Mouse (Mus musculus) cerebellum, postnatal 4 days (tissue): ENCODE measurements around the gene Chd2.
"Not testable (repeated sequence)": the region's sequence is repeated elsewhere in the genome, so short reads cannot be mapped to it uniquely, and the experiment has no call there.

Experiments
- DNase-seq, 2 experiments: peaks; one replicate each; pipeline ENCODE4 v3.0.0; 2022; ENCODE audit warnings: low spot score in 2 of 2, mixed read lengths in 1 of 2

The Chd2 gene

GRCm38 (mm10) chr7:73521277-73522193, 20.1 kb downstream of the Chd2 start:
- DNase-seq = no peak

GRCm38 (mm10) chr7:73520231-73520630, 21.4 kb downstream of the Chd2 start:
- no peak for DNase-seq

- no peak for DNase-seq
These were observed 22.4 kb downstream of the Chd2 start for GRCm38 (mm10) chr7:73519060-73519796.

- DNase-seq = not testable (repeated sequence)
These were observed 23.2 kb downstream of the Chd2 start for GRCm38 (mm10) chr7:73518373-73518980.

- DNase-seq = no peak
These were observed 24.1 kb downstream of the Chd2 start for GRCm38 (mm10) chr7:73517432-73518054.

GRCm38 (mm10) chr7:73516820-73517219, 24.8 kb downstream of the Chd2 start:
- no peak for DNase-seq

GRCm38 (mm10) chr7:73514560-73514959, 27.1 kb downstream of the Chd2 start:
- no peak for DNase-seq

GRCm38 (mm10) chr7:73512422-73512821, 29.2 kb downstream of the Chd2 start:
- DNase-seq = no peak

- DNase-seq = no peak
These were observed 32.9 kb downstream of the Chd2 start for GRCm38 (mm10) chr7:73508688-73509087.

- peak in 1 of 2 experiments; percentile 48 for DNase-seq
These were observed 34.1 kb downstream of the Chd2 start for GRCm38 (mm10) chr7:73507491-73507890.

- DNase-seq = no peak
These were observed 34.8 kb downstream of the Chd2 start for GRCm38 (mm10) chr7:73506852-73507251.

GRCm38 (mm10) chr7:73505266-73505665, 36.4 kb downstream of the Chd2 start:
- DNase-seq = no peak

GRCm38 (mm10) chr7:73498200-73498599, 43.4 kb downstream of the Chd2 start:
- no peak for DNase-seq

- no peak for DNase-seq
These were observed 52.4 kb downstream of the Chd2 start for GRCm38 (mm10) chr7:73489261-73489660.

- no peak for DNase-seq
These were observed 60.5 kb downstream of the Chd2 start for GRCm38 (mm10) chr7:73481094-73481493.

GRCm38 (mm10) chr7:73479506-73479905, 62.1 kb downstream of the Chd2 start:
- no peak for DNase-seq

GRCm38 (mm10) chr7:73478157-73479058, 63.2 kb downstream of the Chd2 start:
- no peak for DNase-seq

- DNase-seq = no peak
These were observed 73.9 kb downstream of the Chd2 start for GRCm38 (mm10) chr7:73467741-73468140.

GRCm38 (mm10) chr7:73463546-73463945, 78.1 kb downstream of the Chd2 start:
- DNase-seq = no peak

- DNase-seq = no peak
These were observed 87.5 kb downstream of the Chd2 start for GRCm38 (mm10) chr7:73454113-73454512.
